Mouse (Mus musculus): ENCODE measurements around the gene Dab2. TPM values are rescaled to one million over a fixed set of nuclear protein-coding genes. Genes with fewer than 3 reads are reported as not detected.

Gene Dab2
- polyA plus RNA-seq, 1 experiment from 2014 or later, result 55.6 TPM

DNA sequence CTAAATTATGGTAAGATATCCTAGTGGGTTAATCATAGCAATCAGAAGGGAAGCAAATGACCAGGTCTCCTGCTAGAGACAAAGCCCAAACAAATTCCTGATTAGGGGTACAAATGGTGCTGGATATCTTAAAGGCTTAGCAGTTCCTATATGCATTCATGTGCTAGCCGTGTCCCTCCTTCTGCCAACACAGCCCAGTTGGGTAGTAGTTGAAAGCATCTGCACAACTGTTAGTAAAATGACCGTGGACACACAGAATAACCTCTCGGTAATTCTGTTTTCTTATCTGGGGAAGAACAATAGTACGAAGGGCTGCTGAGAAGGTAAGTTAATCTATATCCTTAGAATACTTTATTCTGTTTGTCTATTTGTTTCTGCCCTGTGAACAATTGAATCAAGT, 90.5 kb downstream of the Dab2 start:
- H3K9me3 ChIP-seq (ENCODE audit: control insufficient read depth, low read length), result no peaks in the 10 kb centered on the region
- DNase-seq (ENCODE audit: low spot score) (no peak), ATAC-seq (replicated peaks; ENCODE audit: low FRiP score) (no peak)
- no peak overlapping the region for H3K9ac ChIP-seq (ENCODE audit: low read length)
- no peak overlapping the region for H3K4me3 ChIP-seq (ENCODE audit: low read depth, low read length)
- WGBS, result 72% methylated on average over 4 of the region's 4 CpGs
- no peak overlapping the region for H3K4me2 ChIP-seq (ENCODE audit: low read depth, low read length, severe bottlenecking)
- no peak overlapping the region for H3K27ac ChIP-seq (ENCODE audit: low read depth, low read length)
- no peaks in the 10 kb centered on the region for H3K36me3 ChIP-seq (ENCODE audit: control insufficient read depth, insufficient read depth, low read length)
- 0 out of 2 replicates have a peak, but pooled peaks cover 2% of the 10 kb centered on the region for H3K4me1 ChIP-seq (replicated peaks; ENCODE audit: control insufficient read depth, insufficient read depth, low read length)
- no peaks in the 10 kb centered on the region for H3K27me3 ChIP-seq (ENCODE audit: control insufficient read depth, insufficient read depth, low read length)

DNA sequence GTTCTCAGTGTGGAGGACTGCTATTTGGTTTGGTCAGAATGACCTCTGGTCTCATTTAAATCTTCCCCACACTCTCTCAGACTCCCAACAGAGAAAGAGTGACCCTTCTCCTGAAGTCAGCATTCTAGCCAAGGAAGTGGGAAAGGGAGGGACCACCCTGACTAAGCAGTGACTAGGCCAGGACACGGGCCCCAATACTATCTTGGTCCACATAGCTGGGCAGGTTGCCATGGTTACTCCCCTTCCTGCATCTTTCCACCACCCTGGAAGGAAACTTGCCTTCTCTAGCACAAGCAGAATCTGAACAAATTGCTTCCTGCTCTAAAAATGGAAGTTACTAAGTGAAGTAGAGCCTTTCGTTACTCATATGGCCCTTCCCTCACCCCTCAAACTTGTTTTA, 91.1 kb downstream of the Dab2 start:
- 58% methylated on average over 2 of the region's 2 CpGs for WGBS
- Histone ChIP-seq H3K27me3 (ENCODE audit: control insufficient read depth, insufficient read depth, low read length) (no peaks in the 10 kb centered on the region), H3K9me3 (ENCODE audit: control insufficient read depth, low read length) (no peaks in the 10 kb centered on the region), H3K4me2 (ENCODE audit: low read depth, low read length, severe bottlenecking) (no peak overlapping the region), H3K27ac (ENCODE audit: low read depth, low read length) (no peak overlapping the region), H3K36me3 (ENCODE audit: control insufficient read depth, insufficient read depth, low read length) (no peaks in the 10 kb centered on the region), H3K9ac (ENCODE audit: low read length) (no peak overlapping the region), H3K4me3 (ENCODE audit: low read depth, low read length) (no peak overlapping the region), H3K4me1 (replicated peaks; ENCODE audit: control insufficient read depth, insufficient read depth, low read length) (0 out of 2 replicates have a peak, but pooled peaks cover 2% of the 10 kb centered on the region)
- DNase-seq (ENCODE audit: low spot score), result no peak
- ATAC-seq (replicated peaks; ENCODE audit: low FRiP score), result no peak

DNA sequence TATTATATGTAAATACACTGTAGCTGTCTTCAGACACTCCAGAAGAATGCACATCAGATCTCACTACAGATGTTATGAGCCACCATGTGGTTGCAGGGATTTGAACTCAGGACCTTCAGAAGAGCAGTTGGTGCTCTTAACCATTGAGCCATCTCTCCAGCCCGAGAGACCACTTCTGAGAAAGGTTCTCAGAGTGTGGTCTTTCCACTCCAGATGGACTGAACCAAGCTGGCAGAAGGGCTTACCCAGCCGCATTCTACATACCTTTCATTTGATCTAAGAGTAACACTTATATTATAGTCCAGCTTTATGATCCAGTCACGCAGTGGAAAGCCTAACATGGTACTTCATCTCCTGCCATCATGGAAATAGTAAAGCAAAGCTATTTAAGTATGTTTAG, 92.3 kb downstream of the Dab2 start:
- 86% methylated on average over 3 of the region's 3 CpGs for WGBS
- H3K9ac ChIP-seq (ENCODE audit: low read length), result no peak overlapping the region
- DNase-seq (ENCODE audit: low spot score) (no peak), ATAC-seq (replicated peaks; ENCODE audit: low FRiP score) (no peak)
- no peaks in the 10 kb centered on the region for H3K27me3 ChIP-seq (ENCODE audit: control insufficient read depth, insufficient read depth, low read length)
- H3K36me3 ChIP-seq (ENCODE audit: control insufficient read depth, insufficient read depth, low read length), result no peaks in the 10 kb centered on the region
- 0 out of 2 replicates have a peak, but pooled peaks cover 2% of the 10 kb centered on the region for H3K4me1 ChIP-seq (replicated peaks; ENCODE audit: control insufficient read depth, insufficient read depth, low read length)
- H3K27ac ChIP-seq (ENCODE audit: low read depth, low read length), result no peak overlapping the region
- no peak overlapping the region for H3K4me3 ChIP-seq (ENCODE audit: low read depth, low read length)
- no peaks in the 10 kb centered on the region for H3K9me3 ChIP-seq (ENCODE audit: control insufficient read depth, low read length)
- no peak overlapping the region for H3K4me2 ChIP-seq (ENCODE audit: low read depth, low read length, severe bottlenecking)

DNA sequence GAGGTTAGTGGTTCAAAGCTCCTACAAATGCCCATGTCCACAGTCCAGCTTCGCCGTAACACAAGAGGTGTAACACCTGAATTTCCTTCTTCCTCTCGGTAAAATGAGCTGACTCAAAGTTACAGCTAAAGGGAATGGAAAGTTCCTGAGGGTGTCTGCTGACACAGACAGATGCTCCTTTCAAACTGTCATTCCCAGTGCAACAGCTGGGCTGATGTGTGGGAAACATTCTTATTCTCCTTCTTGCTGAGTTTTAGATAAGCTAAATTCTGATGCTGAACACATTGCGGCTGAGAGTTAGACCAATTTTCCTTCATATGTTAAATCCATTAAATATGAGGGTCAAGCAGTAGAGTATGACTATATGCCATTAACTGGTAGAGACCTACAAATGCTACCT, 94.0 kb downstream of the Dab2 start:
- Histone ChIP-seq H3K4me2 (ENCODE audit: low read depth, low read length, severe bottlenecking) (no peak overlapping the region), H3K9me3 (ENCODE audit: control insufficient read depth, low read length) (no peaks in the 10 kb centered on the region), H3K4me1 (replicated peaks; ENCODE audit: control insufficient read depth, insufficient read depth, low read length) (no peaks in the 10 kb centered on the region), H3K27ac (ENCODE audit: low read depth, low read length) (no peak overlapping the region), H3K4me3 (ENCODE audit: low read depth, low read length) (no peak overlapping the region), H3K36me3 (ENCODE audit: control insufficient read depth, insufficient read depth, low read length) (no peaks in the 10 kb centered on the region), H3K9ac (ENCODE audit: low read length) (no peak overlapping the region), H3K27me3 (ENCODE audit: control insufficient read depth, insufficient read depth, low read length) (no peaks in the 10 kb centered on the region)
- WGBS, result 95% methylated on average over 4 of the region's 4 CpGs
- no peak for ATAC-seq (replicated peaks; ENCODE audit: low FRiP score)
- no peak for DNase-seq (ENCODE audit: low spot score)

DNA sequence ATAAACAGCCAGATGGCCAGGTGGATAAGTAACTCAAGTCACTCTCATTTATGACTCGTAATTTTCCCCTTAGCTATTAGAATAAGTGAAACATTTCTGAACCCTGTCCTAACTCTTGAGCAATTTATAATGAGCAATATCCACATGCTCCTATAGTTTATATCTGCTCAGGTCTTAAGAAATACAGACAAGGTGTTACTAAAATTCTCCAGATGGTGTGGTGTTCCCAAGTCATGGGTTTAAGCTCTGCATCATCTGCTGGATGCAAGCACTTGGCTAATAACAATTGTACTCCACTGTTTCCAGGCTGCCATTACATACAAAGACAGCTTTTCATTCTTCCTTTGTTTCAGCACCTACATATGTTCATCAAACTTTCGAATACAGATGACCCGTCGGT, 98.6 kb downstream of the Dab2 start:
- WGBS, result 84% methylated on average over 4 of the region's 4 CpGs
- Histone ChIP-seq H3K27ac (ENCODE audit: low read depth, low read length) (no peak overlapping the region), H3K9me3 (ENCODE audit: control insufficient read depth, low read length) (no peaks in the 10 kb centered on the region), H3K4me2 (ENCODE audit: low read depth, low read length, severe bottlenecking) (no peak overlapping the region), H3K9ac (ENCODE audit: low read length) (no peak overlapping the region), H3K27me3 (ENCODE audit: control insufficient read depth, insufficient read depth, low read length) (no peaks in the 10 kb centered on the region), H3K4me3 (ENCODE audit: low read depth, low read length) (no peak overlapping the region), H3K4me1 (replicated peaks; ENCODE audit: control insufficient read depth, insufficient read depth, low read length) (no peaks in the 10 kb centered on the region), H3K36me3 (ENCODE audit: control insufficient read depth, insufficient read depth, low read length) (no peaks in the 10 kb centered on the region)
- no peak for ATAC-seq (replicated peaks; ENCODE audit: low FRiP score)
- no peak for DNase-seq (ENCODE audit: low spot score)

DNA sequence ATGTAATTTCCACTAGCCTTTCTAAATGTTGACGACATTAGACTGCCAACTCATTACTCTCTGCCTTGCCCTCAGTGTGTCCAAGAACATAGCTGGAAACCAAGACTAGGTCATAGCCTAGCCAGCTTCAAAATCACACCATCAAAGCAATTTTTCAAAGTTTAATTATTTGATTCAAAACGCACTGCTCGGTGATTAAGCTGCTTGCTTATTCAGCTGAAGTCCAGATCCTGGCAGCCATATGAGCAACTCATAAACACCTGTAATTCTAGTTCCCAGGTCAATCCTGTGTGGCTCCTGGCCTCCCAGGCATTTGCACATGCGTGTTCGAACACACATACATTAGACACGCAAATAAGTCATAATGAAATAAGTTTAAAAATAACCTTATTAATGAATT, 99.3 kb downstream of the Dab2 start:
- no peak for DNase-seq (ENCODE audit: low spot score)
- Histone ChIP-seq H3K4me2 (ENCODE audit: low read depth, low read length, severe bottlenecking) (no peak overlapping the region), H3K9ac (ENCODE audit: low read length) (no peak overlapping the region), H3K9me3 (ENCODE audit: control insufficient read depth, low read length) (no peaks in the 10 kb centered on the region), H3K36me3 (ENCODE audit: control insufficient read depth, insufficient read depth, low read length) (no peaks in the 10 kb centered on the region), H3K4me3 (ENCODE audit: low read depth, low read length) (no peak overlapping the region), H3K27ac (ENCODE audit: low read depth, low read length) (no peak overlapping the region), H3K27me3 (ENCODE audit: control insufficient read depth, insufficient read depth, low read length) (no peaks in the 10 kb centered on the region), H3K4me1 (replicated peaks; ENCODE audit: control insufficient read depth, insufficient read depth, low read length) (no peaks in the 10 kb centered on the region)
- WGBS, result 94% methylated on average over 6 of the region's 6 CpGs
- no peak for ATAC-seq (replicated peaks; ENCODE audit: low FRiP score)

DNA sequence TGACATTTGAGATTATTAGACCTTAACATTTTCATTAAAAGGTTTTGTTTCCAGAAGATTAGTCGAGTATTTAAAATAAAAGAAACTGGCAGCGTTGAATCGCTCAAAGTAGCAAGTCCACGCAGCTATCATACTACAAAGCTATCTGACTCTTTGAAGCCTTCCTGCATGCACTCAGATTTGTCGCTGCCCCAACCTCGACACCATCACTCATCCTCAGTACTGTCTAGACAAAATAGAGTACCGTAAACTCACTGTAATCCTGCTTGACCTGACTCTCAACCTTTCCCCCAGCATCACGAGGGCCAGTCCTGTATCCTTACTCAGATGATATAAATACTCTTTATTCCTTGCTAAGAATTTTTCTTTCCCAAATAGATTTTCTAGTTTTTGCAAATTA, 100.5 kb downstream of the Dab2 start:
- H3K4me1 ChIP-seq (replicated peaks; ENCODE audit: control insufficient read depth, insufficient read depth, low read length), result no peaks in the 10 kb centered on the region
- ATAC-seq (replicated peaks; ENCODE audit: low FRiP score) (no peak), DNase-seq (ENCODE audit: low spot score) (no peak)
- no peak overlapping the region for H3K27ac ChIP-seq (ENCODE audit: low read depth, low read length)
- H3K9me3 ChIP-seq (ENCODE audit: control insufficient read depth, low read length), result no peaks in the 10 kb centered on the region
- no peak overlapping the region for H3K9ac ChIP-seq (ENCODE audit: low read length)
- H3K27me3 ChIP-seq (ENCODE audit: control insufficient read depth, insufficient read depth, low read length), result no peaks in the 10 kb centered on the region
- no peak overlapping the region for H3K4me3 ChIP-seq (ENCODE audit: low read depth, low read length)
- H3K4me2 ChIP-seq (ENCODE audit: low read depth, low read length, severe bottlenecking), result no peak overlapping the region
- no peaks in the 10 kb centered on the region for H3K36me3 ChIP-seq (ENCODE audit: control insufficient read depth, insufficient read depth, low read length)
- WGBS, result 91% methylated on average over 8 of the region's 8 CpGs

DNA sequence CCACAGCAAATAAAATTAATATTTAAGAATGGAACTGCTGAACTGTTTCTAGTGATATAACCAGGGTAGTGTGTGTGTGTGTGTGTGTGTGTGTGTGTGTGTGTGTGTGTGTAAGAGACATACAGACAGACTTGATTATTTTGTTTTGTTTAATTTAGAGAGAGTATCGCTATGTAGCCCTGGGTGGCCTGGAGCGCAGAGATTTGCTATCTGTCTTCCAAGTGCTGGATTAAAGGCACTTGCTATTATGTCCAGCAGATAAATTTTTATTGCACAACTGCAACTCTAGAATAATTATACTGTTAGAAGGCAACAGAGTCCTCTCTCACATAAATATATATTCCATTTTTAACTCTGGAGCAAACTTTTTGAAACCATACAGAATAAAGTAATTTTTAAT, 102.8 kb downstream of the Dab2 start:
- H3K9ac ChIP-seq (ENCODE audit: low read length), result no peak overlapping the region
- no peaks in the 10 kb centered on the region for H3K27me3 ChIP-seq (ENCODE audit: control insufficient read depth, insufficient read depth, low read length)
- H3K36me3 ChIP-seq (ENCODE audit: control insufficient read depth, insufficient read depth, low read length), result no peaks in the 10 kb centered on the region
- no peak for ATAC-seq (replicated peaks; ENCODE audit: low FRiP score)
- DNase-seq (ENCODE audit: low spot score), result no peak
- H3K4me1 ChIP-seq (replicated peaks; ENCODE audit: control insufficient read depth, insufficient read depth, low read length), result no peaks in the 10 kb centered on the region
- H3K9me3 ChIP-seq (ENCODE audit: control insufficient read depth, low read length), result no peaks in the 10 kb centered on the region
- H3K27ac ChIP-seq (ENCODE audit: low read depth, low read length), result no peak overlapping the region
- no peak overlapping the region for H3K4me2 ChIP-seq (ENCODE audit: low read depth, low read length, severe bottlenecking)
- 95% methylated on average over 2 of the region's 2 CpGs for WGBS
- H3K4me3 ChIP-seq (ENCODE audit: low read depth, low read length), result no peak overlapping the region

DNA sequence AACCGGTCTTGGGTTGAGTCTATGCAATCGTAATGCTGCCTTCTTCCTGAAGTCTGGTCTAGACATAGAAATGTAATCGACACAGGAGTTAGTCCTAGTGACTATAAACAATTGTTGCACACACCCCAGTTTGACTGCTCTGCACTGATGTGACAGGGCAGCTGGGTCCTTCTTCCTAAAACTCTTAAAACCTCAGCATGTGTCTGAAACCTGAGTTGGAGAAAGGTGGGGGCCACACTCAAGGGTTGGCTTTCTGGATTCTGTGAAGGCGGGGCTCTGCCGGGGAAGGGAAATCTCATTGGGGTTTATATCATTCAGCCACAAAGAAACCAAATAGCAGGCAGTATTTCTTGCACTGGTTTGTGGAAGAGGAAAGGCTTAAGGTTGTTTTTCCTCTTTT, 104.6 kb downstream of the Dab2 start:
- Histone ChIP-seq H3K9me3 (ENCODE audit: control insufficient read depth, low read length) (no peaks in the 10 kb centered on the region), H3K36me3 (ENCODE audit: control insufficient read depth, insufficient read depth, low read length) (no peaks in the 10 kb centered on the region), H3K9ac (ENCODE audit: low read length) (no peak overlapping the region), H3K4me2 (ENCODE audit: low read depth, low read length, severe bottlenecking) (no peak overlapping the region), H3K27ac (ENCODE audit: low read depth, low read length) (no peak overlapping the region), H3K4me3 (ENCODE audit: low read depth, low read length) (no peak overlapping the region), H3K4me1 (replicated peaks; ENCODE audit: control insufficient read depth, insufficient read depth, low read length) (no peaks in the 10 kb centered on the region), H3K27me3 (ENCODE audit: control insufficient read depth, insufficient read depth, low read length) (no peaks in the 10 kb centered on the region)
- WGBS, result 91% methylated on average over 5 of the region's 5 CpGs
- ATAC-seq (replicated peaks; ENCODE audit: low FRiP score) (no peak), DNase-seq (ENCODE audit: low spot score) (no peak)
